Mouse (Mus musculus) MEL (cell line): ENCODE measurements at regions not wholly inside any gene's neighbourhood (a gene's known extent, or its start where the extent isn't known, plus 50 kb on each side); places are given as distances from the start of the nearest gene placed in this dataset.

Experiments
- DNase-seq: peaks from one replicate; pipeline ENCODE4 v3.0.0; 2011; ENCODE audit warnings: low read depth, low spot score
- H3K27ac ChIP-seq: 2 replicates; pipeline ENCODE4 v1.5.1; 2012; ENCODE audit warnings: low read depth, mild to moderate bottlenecking, control low read depth, low read length, moderate library complexity; ENCODE audit not compliant: control insufficient read depth
- H3K27me3 ChIP-seq, 2 experiments: fragments of 150-350 bp in 1 of 2; sonication (generic) in 1 of 2; 2 replicates each; pipeline ENCODE4 v1.6.1; 2012; ENCODE audit warnings: low read length in 2 of 2, mild to moderate bottlenecking in 2 of 2, improper control_type of control experiment in 1 of 2, moderate library complexity in 1 of 2; ENCODE audit not compliant: insufficient read depth in 2 of 2, control insufficient read depth in 1 of 2
- H3K36me3 ChIP-seq, 2 experiments: 2 replicates each; pipeline ENCODE4 v1.6.1; 2012 to 2014; ENCODE audit warnings: low read length in 2 of 2, improper control_type of control experiment in 1 of 2, inconsistent platforms in 1 of 2, mild to moderate bottlenecking in 1 of 2; ENCODE audit not compliant: insufficient read depth in 2 of 2, control insufficient read depth in 1 of 2
- H3K4me1 ChIP-seq, 2 experiments: fragments of 150-350 bp in 1 of 2; sonication (generic) in 1 of 2; 2 replicates each; pipeline ENCODE4 v1.6.1; 2012; ENCODE audit warnings: low read length in 2 of 2, improper control_type of control experiment in 1 of 2, mild to moderate bottlenecking in 1 of 2; ENCODE audit not compliant: insufficient read depth in 2 of 2, control insufficient read depth in 1 of 2
- H3K4me3 ChIP-seq, 2 experiments: fragments of 150-350 bp in 1 of 2; sonication (generic) in 1 of 2; 2 replicates each; pipeline ENCODE4 v1.5.1; 2012; ENCODE audit warnings: low read depth in 2 of 2, low read length in 2 of 2, mild to moderate bottlenecking in 2 of 2, moderate library complexity in 2 of 2, control low read depth in 1 of 2, improper control_type of control experiment in 1 of 2; ENCODE audit not compliant: control insufficient read depth in 1 of 2, insufficient read depth in 1 of 2
- H3K79me2 ChIP-seq: 2 replicates; pipeline ENCODE4 v1.6.1; 2012; ENCODE audit warnings: mild to moderate bottlenecking, low read length, moderate library complexity; ENCODE audit not compliant: control insufficient read depth, poor library complexity, insufficient read depth
- H3K9ac ChIP-seq: 2 replicates; pipeline ENCODE4 v1.6.1; 2012; ENCODE audit warnings: low read depth, mild to moderate bottlenecking, control low read depth, low read length, moderate library complexity; ENCODE audit not compliant: control insufficient read depth, poor library complexity, severe bottlenecking
- H3K9me3 ChIP-seq: fragments of 150-350 bp; sonication (generic); replicated peaks from 2 replicates; pipeline ENCODE4 v1.6.1; 2012; ENCODE audit warnings: mild to moderate bottlenecking, low read length, improper control_type of control experiment, moderate library complexity; ENCODE audit not compliant: insufficient read depth
- BHLHE40 ChIP-seq: IDR thresholded peaks from 2 replicates; pipeline ENCODE4 v1.6.1; 2012; ENCODE audit warnings: low read depth, mild to moderate bottlenecking, inconsistent platforms, low read length, improper control_type of control experiment, borderline replicate concordance
- CHD2 ChIP-seq: IDR thresholded peaks from 2 replicates; pipeline ENCODE4 v1.6.1; 2011; ENCODE audit warnings: low read length, improper control_type of control experiment
- CTCF ChIP-seq, 3 experiments: IDR thresholded peaks in 2 of 3; conservative IDR thresholded peaks in 1 of 3; 2 replicates each; pipeline ENCODE4 v1.5.1; 2011 to 2012; ENCODE audit warnings: low read length in 3 of 3, low read depth in 2 of 3, mild to moderate bottlenecking in 2 of 3, improper control_type of control experiment in 1 of 3, inconsistent platforms in 1 of 3, mixed read lengths in 1 of 3, moderate library complexity in 1 of 3; ENCODE audit not compliant: control insufficient read depth in 1 of 3, insufficient read depth in 1 of 3, poor library complexity in 1 of 3, severe bottlenecking in 1 of 3
- ELF1 ChIP-seq: IDR thresholded peaks from 2 replicates; pipeline ENCODE4 v1.6.1; 2014; ENCODE audit warnings: low read depth, mild to moderate bottlenecking, inconsistent platforms, low read length, improper control_type of control experiment, moderate library complexity
- EP300 ChIP-seq, 2 experiments: IDR thresholded peaks; 2 replicates each; pipeline ENCODE4 v1.6.1; 2011; ENCODE audit warnings: improper control_type of control experiment in 2 of 2, low read length in 2 of 2, low read depth in 1 of 2, mild to moderate bottlenecking in 1 of 2
- GABPA ChIP-seq: IDR thresholded peaks from 2 replicates; pipeline ENCODE4 v1.6.1; 2012; ENCODE audit warnings: low read depth, mild to moderate bottlenecking, inconsistent platforms, low read length, improper control_type of control experiment, moderate library complexity
- GATA1 ChIP-seq: IDR thresholded peaks from 2 replicates; pipeline ENCODE4 v1.6.1; 2011; ENCODE audit warnings: low read depth, low read length, improper control_type of control experiment
- JUND ChIP-seq: IDR thresholded peaks from 2 replicates; pipeline ENCODE4 v1.6.1; 2011; ENCODE audit warnings: low read depth, mild to moderate bottlenecking, improper control_type of control experiment, low read length
- KAT2A ChIP-seq: conservative IDR thresholded peaks from 2 replicates; pipeline ENCODE4 v1.6.1; 2012; ENCODE audit warnings: low read depth, low read length, improper control_type of control experiment, inconsistent platforms
- MAFK ChIP-seq: IDR thresholded peaks from 2 replicates; pipeline ENCODE4 v1.6.1; 2011; ENCODE audit warnings: low read depth, mild to moderate bottlenecking, low read length, improper control_type of control experiment, borderline replicate concordance
- MAX ChIP-seq: IDR thresholded peaks from 2 replicates; pipeline ENCODE4 v1.6.1; 2011; ENCODE audit warnings: low read length, improper control_type of control experiment
- MAZ ChIP-seq: IDR thresholded peaks from 2 replicates; pipeline ENCODE4 v1.6.1; 2012; ENCODE audit warnings: low read depth, mild to moderate bottlenecking, inconsistent platforms, low read length, improper control_type of control experiment
- MEF2A ChIP-seq: IDR thresholded peaks from 2 replicates; pipeline ENCODE4 v1.6.1; 2014; ENCODE audit warnings: low read depth, mild to moderate bottlenecking, inconsistent platforms, low read length, improper control_type of control experiment; ENCODE audit not compliant: poor library complexity, insufficient replicate concordance, severe bottlenecking; ENCODE audit errors: extremely low read depth
- NELFE ChIP-seq: IDR thresholded peaks from 2 replicates; pipeline ENCODE4 v1.6.1; 2011; ENCODE audit warnings: low read depth, low read length, improper control_type of control experiment
- POLR2AphosphoS2 ChIP-seq: IDR thresholded peaks from 2 replicates; pipeline ENCODE4 v1.6.1; 2011; ENCODE audit warnings: low read length, improper control_type of control experiment
- POLR2AphosphoS5 ChIP-seq: IDR thresholded peaks from 2 replicates; pipeline ENCODE4 v1.6.1; 2012; ENCODE audit warnings: low read depth, borderline replicate concordance, mild to moderate bottlenecking, inconsistent platforms, low read length, moderate library complexity, mixed read lengths
- SIN3A ChIP-seq: IDR thresholded peaks from 2 replicates; pipeline ENCODE4 v1.6.1; 2012; ENCODE audit warnings: low read length, improper control_type of control experiment, inconsistent platforms
- UBTF ChIP-seq: IDR thresholded peaks from 2 replicates; pipeline ENCODE4 v1.6.1; 2012; ENCODE audit warnings: low read depth, mild to moderate bottlenecking, inconsistent platforms, low read length, improper control_type of control experiment, moderate library complexity, borderline replicate concordance; ENCODE audit not compliant: insufficient read depth
- USF2 ChIP-seq, 2 experiments: IDR thresholded peaks; 2 replicates each; pipeline ENCODE4 v1.6.1; 2011 to 2012; ENCODE audit warnings: improper control_type of control experiment in 2 of 2, low read length in 2 of 2, borderline replicate concordance in 1 of 2, inconsistent platforms in 1 of 2, low read depth in 1 of 2, mild to moderate bottlenecking in 1 of 2; ENCODE audit not compliant: insufficient read depth in 1 of 2
- ZMIZ1 ChIP-seq: IDR thresholded peaks from 2 replicates; pipeline ENCODE4 v1.6.1; 2012; ENCODE audit warnings: low read depth, mild to moderate bottlenecking, inconsistent platforms, low read length, improper control_type of control experiment, moderate library complexity

DNA sequence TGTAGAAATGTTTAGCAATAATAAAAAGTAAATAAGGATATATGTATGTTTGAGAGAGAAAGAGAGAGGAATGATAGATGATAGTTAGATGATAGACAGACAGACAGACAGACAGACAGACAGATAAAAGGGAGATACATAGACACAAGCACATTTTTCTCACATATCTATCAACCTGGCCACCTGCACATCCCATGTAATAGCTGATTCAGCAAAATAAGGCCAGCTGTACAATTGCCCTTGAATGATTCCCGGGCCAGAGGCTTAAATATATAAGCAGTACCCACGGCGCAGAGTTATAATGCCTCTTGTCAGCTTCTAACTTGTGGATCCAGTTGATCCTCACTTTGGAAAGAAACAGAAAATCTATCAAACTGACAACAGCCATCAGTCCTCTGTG lies 178.5 kb downstream of the Tmem114 start:
- Histone ChIP-seq H3K9ac (no peak overlapping the region), H3K79me2 (no peaks in the 10 kb centered on the region), H3K4me1 (no peaks in the 10 kb centered on the region), H3K27me3 (no peaks in the 10 kb centered on the region), H3K36me3 (no peaks in the 10 kb centered on the region), H3K4me3 (no peak overlapping the region), H3K27ac (no peak overlapping the region)
- DNase-seq, result no peak
- TF ChIP-seq KAT2A (no peak), MAFK (0 out of 2 replicates have a peak, but pooled peaks have one; percentile 35), MAX (no peak), EP300 (IDR thresholded peaks at IDR 0.05; ENCODE audit: low read depth in 1 of 2, low read length in 2 of 2) (no peak), ELF1 (no peak), ZMIZ1 (no peak), NELFE (no peak)
- TF ChIP-seq, all 39 proteins: peak for 1
- H3K9me3 ChIP-seq, result no peaks in the 10 kb centered on the region

GRCm38 (mm10) chr16:8245612-8246011 lies 179.3 kb downstream of the Tmem114 start:
- no peaks in the 10 kb centered on the region for H3K36me3 ChIP-seq
- no peak overlapping the region for H3K27ac ChIP-seq
- no peaks in the 10 kb centered on the region for H3K9me3 ChIP-seq
- no peaks in the 10 kb centered on the region for H3K4me1 ChIP-seq
- TF ChIP-seq MAFK (peak; percentile 18; the same call in 1 of the 2 replicates), CHD2 (no peak)
- H3K79me2 ChIP-seq, result no peaks in the 10 kb centered on the region
- H3K4me3 ChIP-seq, result no peak overlapping the region
- no peak overlapping the region for H3K9ac ChIP-seq
- no peaks in the 10 kb centered on the region for H3K27me3 ChIP-seq
- peak; percentile 11 for DNase-seq

- Histone ChIP-seq H3K27ac (no peak overlapping the region), H3K4me1 (no peaks in the 10 kb centered on the region), H3K79me2 (no peaks in the 10 kb centered on the region), H3K9ac (no peak overlapping the region), H3K9me3 (no peaks in the 10 kb centered on the region), H3K27me3 (no peaks in the 10 kb centered on the region), H3K36me3 (no peaks in the 10 kb centered on the region), H3K4me3 (no peak overlapping the region)
- DNase-seq, result no peak
- TF ChIP-seq USF2 (IDR thresholded peaks at IDR 0.05; ENCODE audit: borderline replicate concordance in 1 of 2, insufficient read depth in 1 of 2, low read depth in 1 of 2, low read length in 2 of 2), result no peak
Observed at GRCm38 (mm10) chr16:8234351-8234750, 190.6 kb downstream of the Tmem114 start.

DNA sequence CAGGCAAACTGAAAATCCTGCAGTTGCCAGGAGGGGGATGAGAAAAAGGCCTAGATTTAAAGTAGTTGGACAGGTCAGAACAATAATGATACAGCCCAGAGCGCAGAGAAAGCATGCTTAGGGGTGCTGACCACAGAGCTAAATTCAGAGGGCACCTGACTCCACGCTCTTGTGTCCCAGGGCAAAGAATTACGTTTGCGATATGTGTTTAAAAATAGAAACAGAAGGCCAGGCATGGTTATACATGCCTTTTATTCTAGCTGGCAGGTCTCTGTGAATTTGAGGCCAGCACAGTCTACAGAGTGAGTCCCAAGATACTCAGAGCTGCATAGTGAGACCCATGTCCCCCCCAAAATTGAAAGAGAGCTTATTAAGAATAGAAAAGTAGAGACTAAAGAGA lies 192.9 kb downstream of the Tmem114 start:
- Histone ChIP-seq H3K27ac (no peak overlapping the region), H3K9ac (no peak overlapping the region), H3K36me3 (no peaks in the 10 kb centered on the region), H3K9me3 (no peaks in the 10 kb centered on the region), H3K27me3 (no peaks in the 10 kb centered on the region), H3K4me3 (no peak overlapping the region), H3K4me1 (no peaks in the 10 kb centered on the region), H3K79me2 (no peaks in the 10 kb centered on the region)
- no peak for DNase-seq
- no peak for TF ChIP-seq MAX
- TF ChIP-seq BHLHE40, result no peak
- TF ChIP-seq GATA1, result no peak
- no peak for TF ChIP-seq SIN3A
- no peak for TF ChIP-seq UBTF
- TF ChIP-seq JUND, result no peak
- TF ChIP-seq CHD2, result no peak
- TF ChIP-seq MAZ, result no peak
- no peak for TF ChIP-seq CTCF (IDR thresholded peaks at IDR 0.05 in 2 of 3, conservative IDR thresholded peaks at IDR 0.05 in 1 of 3; ENCODE audit: control insufficient read depth in 1 of 3, insufficient read depth in 1 of 3, low read depth in 2 of 3, low read length in 3 of 3, poor library complexity in 1 of 3, severe bottlenecking in 1 of 3)
- no peak for TF ChIP-seq GABPA
- TF ChIP-seq POLR2AphosphoS5, result no peak
- no peak for TF ChIP-seq ELF1
- TF ChIP-seq ZMIZ1, result no peak
- TF ChIP-seq MEF2A, result no peak
- no peak for TF ChIP-seq POLR2AphosphoS2
